Mouse (Mus musculus) C2C12 (cell line): ENCODE measurements around the gene Arpc5.

Experiments
- CTCF ChIP-seq: IDR thresholded peaks from one replicate; pipeline ENCODE4 v1.5.1; 2011; ENCODE audit not compliant: control insufficient read depth, insufficient read depth, insufficient read length
- MAX ChIP-seq: IDR thresholded peaks from one replicate; pipeline ENCODE4 v1.6.1; 2011; ENCODE audit warnings: mild to moderate bottlenecking, control low read depth
- MYOG ChIP-seq: IDR thresholded peaks from one replicate; pipeline ENCODE4 v1.6.1; 2011; ENCODE audit not compliant: control insufficient read depth, insufficient read length; ENCODE audit errors: extremely low read depth
- USF1 ChIP-seq: IDR thresholded peaks from one replicate; pipeline ENCODE4 v1.6.1; 2011; ENCODE audit warnings: low read depth, mild to moderate bottlenecking, control low read depth, moderate library complexity

DNA sequence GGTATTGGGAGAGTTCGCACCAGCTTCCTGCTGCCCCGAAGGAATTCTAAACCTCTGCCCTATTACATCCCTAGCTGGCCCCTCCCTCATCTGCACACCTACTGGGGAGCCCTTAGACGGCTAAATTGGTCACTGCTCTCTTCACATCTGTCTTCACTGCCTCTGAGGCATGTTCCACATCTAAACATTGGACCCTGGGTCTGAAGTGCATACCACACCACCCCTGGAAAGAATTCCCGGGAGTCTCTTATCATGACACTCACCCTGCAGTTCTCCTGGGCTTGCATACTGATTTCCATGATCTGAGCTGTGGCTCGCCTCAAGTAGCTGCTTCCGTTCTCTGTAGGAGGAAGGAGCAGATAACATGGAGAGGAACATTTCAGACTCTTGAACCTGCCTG, 24.5 kb downstream of the Arpc5 start:
- TF ChIP-seq CTCF = no peak
- TF ChIP-seq MAX = no peak
- no peak for TF ChIP-seq MYOG
- no peak for TF ChIP-seq USF1
